ENCODE assay signal across 20 mouse cellular contexts in the genomic region with DNA sequence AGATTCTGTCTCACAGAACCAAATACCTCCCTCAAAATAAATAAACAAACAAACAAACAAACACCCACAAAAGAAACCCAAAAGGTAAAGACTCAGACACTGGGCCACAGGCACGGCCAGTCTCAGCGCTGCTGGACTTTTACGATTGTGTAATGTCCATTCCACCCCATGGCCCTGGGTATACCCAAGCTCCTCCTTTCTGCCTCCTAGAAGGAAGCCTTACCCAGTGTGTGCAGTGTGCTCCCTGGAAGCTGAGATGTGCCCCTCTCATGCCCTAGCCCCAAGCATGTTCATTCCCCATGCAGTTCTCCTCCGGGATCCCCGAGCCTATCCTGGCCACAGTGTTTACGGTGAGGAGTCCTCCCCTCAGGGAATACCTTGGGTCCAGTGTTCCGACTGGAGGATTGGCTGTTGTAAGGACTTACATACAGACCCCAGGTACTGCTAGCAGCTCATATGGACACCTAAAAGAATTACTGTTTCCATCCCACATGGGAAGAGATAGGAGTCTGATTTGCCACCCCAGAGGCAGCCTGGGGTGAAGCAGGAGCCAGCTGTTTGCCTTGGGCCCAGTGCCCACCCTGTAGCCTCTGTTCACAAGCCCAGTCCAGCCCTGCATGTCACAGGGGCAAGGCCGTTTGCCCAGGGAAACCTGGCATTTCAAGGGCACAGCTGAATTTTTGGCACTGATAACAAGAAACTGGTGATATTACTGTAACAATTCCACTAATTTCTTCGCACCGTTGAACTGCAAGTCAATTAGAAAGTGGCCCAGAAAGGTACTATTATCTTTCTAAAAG. TPM values are rescaled to one million over a fixed set of nuclear protein-coding genes. Genes with fewer than 3 reads are reported as not detected.
DNase-seq lines count a peak whose midpoint lies in the region; ATAC-seq lines count a peak whose summit lies in the region.
"Had no signal": no experiment of that assay in that cellular context is flagged by ENCODE, and none has a peak within 500 bp of the region (broad histone marks: within the 10 kb centered on the region; RNA-seq: fewer than 3 reads in every experiment).

No protein-coding gene starts in this region.

- no peak for DNase-seq in heart, embryonic 10.5 days (ENCODE audit: low spot score)
- DNase-seq in heart, postnatal 36 days: no peak
- DNase-seq in 3T3-L1 (ENCODE audit: low read depth, low spot score): peak; percentile 18
- DNase-seq in adipocyte (ENCODE audit: low spot score): peak; percentile 17
- DNase-seq in right cerebral cortex, postnatal 25 days: no peak
- DNase-seq: cerebellum, postnatal 36 days; heart, adult 2 months; heart, postnatal 10 days; kidney, adult 9 months; lung, postnatal 10 days; right cerebral cortex, postnatal 14 days had no signal

- H3K27me3 ChIP-seq in heart, embryonic 10.5 days (ENCODE audit: insufficient read depth, poor library complexity, severe bottlenecking): peaks cover 11% of the 10 kb centered on the region; the same call in 1 of the 2 replicates
- H3K27me3 ChIP-seq: CH12.LX; hindbrain, embryonic 15.5 days had no signal

- intact Hi-C loops in heart, postnatal 36 days (cut with DNase I): no loop called here

- 91% methylated on average over 10 of the region's 10 CpGs for WGBS in heart, embryonic 10.5 days

- H3K9me3 ChIP-seq in heart, embryonic 10.5 days: no peaks in the 10 kb centered on the region
- H3K9me3 ChIP-seq: hindbrain, embryonic 15.5 days; limb, embryonic 12.5 days had no signal

- ATAC-seq in granulocyte monocyte progenitor cell, adult 5-6 weeks (replicated peaks; ENCODE audit: poor library complexity, severe bottlenecking): peak; percentile 41
- ATAC-seq in erythroid progenitor cell, adult 5-6 weeks (replicated peaks; ENCODE audit: low FRiP score, poor library complexity, severe bottlenecking): no peak

- no peak overlapping the region for H3K4me3 ChIP-seq in heart, embryonic 10.5 days
- H3K4me3 ChIP-seq: heart, adult 2 months; hindbrain, embryonic 15.5 days; limb, embryonic 12.5 days had no signal

- H3K27ac ChIP-seq in heart, embryonic 10.5 days: peak overlapping the region; percentile 90
- H3K27ac ChIP-seq: heart, adult 2 months; hindbrain, embryonic 15.5 days; limb, embryonic 12.5 days; liver, embryonic 14.5 days had no signal

- no peaks in the 10 kb centered on the region; the same call in 1 of the 2 replicates for H3K36me3 ChIP-seq in heart, embryonic 10.5 days
- H3K36me3 ChIP-seq: limb, embryonic 12.5 days had no signal

- peaks cover 36% of the 10 kb centered on the region for H3K4me1 ChIP-seq in heart, embryonic 10.5 days
- H3K4me1 ChIP-seq: hindbrain, embryonic 15.5 days had no signal

RNA-seq across cellular contexts. Expression of a gene that starts 27.0 kb away (rescaled TPM):
- polyA plus RNA-seq in heart, embryonic 10.5 days (2016; fragmentation: Nextera tagmentation; extraction: Ambion mirVana): 80.7 and 84.4 TPM in 2 replicates
- total RNA-seq in heart, postnatal 36 days (2021): 10 to 100 TPM; 38.6 to 50.2 TPM
- 72.6 and 79.0 TPM in 2 replicates for total RNA-seq in granulocyte monocyte progenitor cell, adult 5-6 weeks (2014; fragmentation: Nextera tagmentation)
- total RNA-seq in granulocyte monocyte progenitor cell, adult 5-6 weeks (2017): 75.8 and 83.2 TPM in 2 replicates
- total RNA-seq in erythroid progenitor cell, adult 5-6 weeks (2015; ENCODE audit: low replicate concordance): 265 and 389 TPM in 2 replicates
- 454 and 497 TPM in 2 replicates for total RNA-seq in erythroid progenitor cell, adult 5-6 weeks (2017; ENCODE audit: low replicate concordance)

RNA-seq across cellular contexts. Expression of a gene that starts 38.2 kb away (rescaled TPM):
- polyA plus RNA-seq in heart, embryonic 10.5 days (2016; fragmentation: Nextera tagmentation; extraction: Ambion mirVana): 31.8 and 33.1 TPM in 2 replicates
- 10 to 100 TPM; 94.2 to 97.4 TPM for total RNA-seq in heart, postnatal 36 days (2021)
- 64.5 and 75.3 TPM in 2 replicates for total RNA-seq in granulocyte monocyte progenitor cell, adult 5-6 weeks (2014; fragmentation: Nextera tagmentation)
- total RNA-seq in granulocyte monocyte progenitor cell, adult 5-6 weeks (2017): 29.7 and 30.3 TPM in 2 replicates
- 1,337 and 1,464 TPM in 2 replicates for total RNA-seq in erythroid progenitor cell, adult 5-6 weeks (2015; ENCODE audit: low replicate concordance)
- total RNA-seq in erythroid progenitor cell, adult 5-6 weeks (2017; ENCODE audit: low replicate concordance): 890 and 970 TPM in 2 replicates

RNA-seq across cellular contexts. Expression of a gene that starts 41.1 kb away (rescaled TPM):
- 1.6 TPM in 2 replicates for polyA plus RNA-seq in heart, embryonic 10.5 days (2016; fragmentation: Nextera tagmentation; extraction: Ambion mirVana)
- total RNA-seq in heart, postnatal 36 days (2021): not detected
- 0.67 TPM in 1 of 2 replicates, not detected in the other for total RNA-seq in granulocyte monocyte progenitor cell, adult 5-6 weeks (2014; fragmentation: Nextera tagmentation)
- 0.34 and 1.6 TPM in 2 replicates for total RNA-seq in granulocyte monocyte progenitor cell, adult 5-6 weeks (2017)
- total RNA-seq in erythroid progenitor cell, adult 5-6 weeks (2015; ENCODE audit: low replicate concordance): 22.0 and 63.3 TPM in 2 replicates
- total RNA-seq in erythroid progenitor cell, adult 5-6 weeks (2017; ENCODE audit: low replicate concordance): 7.7 and 14.1 TPM in 2 replicates
- total RNA-seq: heart, adult 2 months; heart, postnatal 10 days; left cerebral cortex, adult 18-20 months; megakaryocyte-erythroid progenitor cell, adult 5-6 weeks; neutrophil, adult 5-6 weeks had no signal

Comparison
In these comparisons a context has a peak if more than half of its experiments do, and no peak if none do; other contexts are left out.
1. DNase-seq: peak in 3T3-L1 (single experiment) and adipocyte (single experiment); none in heart, embryonic 10.5 days (single experiment), heart, postnatal 36 days (0 of 2) and right cerebral cortex, postnatal 25 days (single experiment).
2. RNA of a gene that starts 38.2 kb away (total RNA-seq): 890 to 1,464 TPM in erythroid progenitor cell, adult 5-6 weeks; 94.2 to 97.4 TPM in heart, postnatal 36 days and 29.7 to 75.3 TPM in granulocyte monocyte progenitor cell, adult 5-6 weeks; every median in the first group is over 4 times any median in the second.